Mouse (Mus musculus) thymus, postnatal 14 days (tissue): Measurements from ENCODE around the gene Mtf2.
"Not testable (repeated sequence)": the region's sequence is repeated elsewhere in the genome, so short reads cannot be mapped to it uniquely, and the experiment has no call there.

Experiments
- DNase-seq: peaks from one replicate; pipeline ENCODE4 v3.0.0; 2021

The Mtf2 gene

DNA sequence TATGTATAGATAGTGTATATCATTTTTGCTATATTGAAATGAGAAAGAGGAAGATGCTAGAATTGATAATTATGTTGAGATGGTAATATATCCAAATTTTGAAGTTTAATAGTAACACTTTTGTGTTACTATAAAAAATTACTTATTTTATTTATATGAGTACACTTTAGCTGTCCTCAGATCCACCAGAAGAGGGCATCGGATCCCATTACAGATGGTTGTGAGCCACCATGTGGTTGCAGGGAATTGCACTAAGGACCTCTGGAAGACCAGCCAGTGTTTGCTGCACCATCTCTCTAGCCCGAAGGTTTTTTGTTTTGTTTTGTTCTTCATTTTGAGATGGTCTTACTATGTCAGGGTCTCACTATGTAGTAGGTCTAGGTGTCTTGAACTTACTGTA lies 20.0 kb downstream of the Mtf2 start:
- peak; percentile 19 for DNase-seq

DNA sequence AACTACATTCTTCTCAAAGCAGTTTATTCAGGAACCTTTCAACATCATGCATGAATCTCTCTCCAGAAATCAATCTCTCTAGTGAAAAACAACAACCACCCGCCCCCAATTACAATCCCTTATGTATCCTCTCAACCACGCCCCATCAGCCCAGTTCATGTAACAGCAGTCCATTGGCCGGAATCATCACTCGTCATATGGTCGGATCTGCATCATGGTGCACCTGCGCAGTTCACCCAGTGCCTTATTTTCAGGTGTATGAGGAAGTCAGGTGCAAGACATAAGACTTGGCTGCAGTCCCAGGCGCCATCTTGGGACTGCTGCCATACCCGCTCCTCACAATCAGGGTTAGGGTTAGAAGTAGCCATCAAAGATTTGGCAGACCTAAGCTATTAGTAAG lies 27.3 kb downstream of the Mtf2 start:
- DNase-seq = not testable (repeated sequence)

DNA sequence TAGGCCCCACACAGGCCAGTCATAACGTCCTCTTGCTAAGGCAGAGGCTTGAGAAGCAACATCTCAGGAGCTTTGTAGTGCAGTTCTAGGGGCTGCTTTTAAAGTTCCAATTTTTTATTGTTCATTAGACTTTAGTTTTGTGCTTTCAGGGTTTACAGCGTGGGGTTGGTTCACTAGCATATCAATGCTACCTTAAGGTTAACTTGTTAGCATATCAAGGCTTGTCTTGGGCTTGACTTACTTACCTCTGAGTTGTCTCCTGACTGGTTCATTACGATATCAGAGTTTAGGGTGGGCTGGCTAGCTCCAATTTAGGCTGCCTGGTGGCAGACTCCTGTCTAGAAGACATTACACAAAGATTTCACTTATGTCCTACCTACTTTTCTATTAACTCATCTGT lies 32.2 kb downstream of the Mtf2 start:
- DNase-seq = no peak

DNA sequence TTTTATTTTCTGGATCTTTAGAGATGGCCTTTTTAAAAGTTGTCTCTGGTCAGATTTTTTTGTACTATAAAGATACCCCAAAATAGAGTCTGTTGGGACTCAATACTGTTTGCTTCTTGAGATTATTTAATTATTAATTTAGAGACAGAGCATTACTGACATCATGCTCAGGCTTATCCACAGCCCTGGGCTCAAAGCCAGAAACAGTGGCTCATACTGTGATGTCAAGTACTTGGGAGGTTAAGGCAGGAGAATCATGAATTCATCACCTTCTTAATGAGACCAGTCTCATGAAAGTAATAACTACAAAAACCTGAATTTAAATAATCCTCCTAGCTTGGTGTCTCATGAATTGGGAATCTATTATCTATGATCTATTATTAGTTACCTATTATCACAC lies 34.7 kb downstream of the Mtf2 start:
- DNase-seq = no peak

DNA sequence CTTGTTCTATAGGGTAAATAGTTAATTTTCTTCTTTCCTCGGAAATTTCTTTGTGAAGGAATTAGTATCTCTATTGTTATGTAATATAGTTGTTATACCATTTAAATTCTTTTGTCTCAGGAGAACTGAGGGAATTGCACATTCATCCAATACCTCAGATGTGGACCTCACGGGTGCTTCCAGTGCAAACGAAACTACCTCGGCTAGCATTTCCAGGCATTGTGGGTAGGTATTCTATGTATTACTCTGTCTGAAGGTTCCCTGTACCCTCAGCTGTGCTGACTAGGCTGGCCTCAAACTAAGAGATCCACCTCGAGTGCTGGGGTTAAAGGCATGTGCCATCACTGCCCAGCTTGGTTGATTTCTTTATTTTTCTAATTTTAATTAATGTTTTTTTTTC lies 38.8 kb downstream of the Mtf2 start:
- no peak for DNase-seq

DNA sequence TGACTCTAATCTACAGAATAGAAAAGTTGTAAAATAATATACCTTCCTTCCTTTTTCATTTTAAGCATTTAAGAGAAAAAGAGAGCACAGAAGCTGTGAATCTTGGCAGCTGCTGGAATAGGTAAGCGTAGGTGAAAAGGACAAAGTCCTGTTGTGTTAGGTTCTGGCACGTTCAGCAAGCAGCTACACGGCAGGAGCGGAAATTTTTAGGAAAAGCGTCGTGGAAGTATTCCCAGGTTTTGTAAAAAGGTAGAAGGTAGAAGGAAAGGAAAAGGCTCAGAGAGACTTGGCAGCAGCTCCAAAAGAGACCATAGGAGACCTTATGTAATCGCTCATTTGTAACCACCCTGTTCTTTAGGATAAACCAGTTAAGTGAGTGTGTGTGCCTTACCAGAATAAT lies 43.9 kb downstream of the Mtf2 start:
- DNase-seq = no peak

DNA sequence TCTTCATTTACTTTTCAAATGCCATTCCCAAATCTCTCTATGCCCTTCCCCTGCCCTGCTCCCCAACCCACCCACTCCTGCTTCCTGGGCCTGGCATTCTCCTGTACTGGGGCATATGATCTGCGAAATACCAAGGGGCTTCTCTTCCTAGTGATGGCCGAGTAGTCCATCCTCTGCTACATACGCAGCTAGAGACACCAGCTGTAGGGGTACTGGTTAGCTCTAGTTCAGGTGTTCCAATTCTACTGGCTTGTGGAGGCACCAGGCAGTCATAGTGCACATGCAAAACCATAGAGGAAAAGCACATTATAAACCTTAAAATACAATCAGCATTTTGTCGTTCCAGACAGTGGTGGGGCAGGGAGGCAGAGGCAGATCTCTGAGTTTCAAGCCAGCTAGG lies 52.2 kb downstream of the Mtf2 start:
- DNase-seq = no peak

DNA sequence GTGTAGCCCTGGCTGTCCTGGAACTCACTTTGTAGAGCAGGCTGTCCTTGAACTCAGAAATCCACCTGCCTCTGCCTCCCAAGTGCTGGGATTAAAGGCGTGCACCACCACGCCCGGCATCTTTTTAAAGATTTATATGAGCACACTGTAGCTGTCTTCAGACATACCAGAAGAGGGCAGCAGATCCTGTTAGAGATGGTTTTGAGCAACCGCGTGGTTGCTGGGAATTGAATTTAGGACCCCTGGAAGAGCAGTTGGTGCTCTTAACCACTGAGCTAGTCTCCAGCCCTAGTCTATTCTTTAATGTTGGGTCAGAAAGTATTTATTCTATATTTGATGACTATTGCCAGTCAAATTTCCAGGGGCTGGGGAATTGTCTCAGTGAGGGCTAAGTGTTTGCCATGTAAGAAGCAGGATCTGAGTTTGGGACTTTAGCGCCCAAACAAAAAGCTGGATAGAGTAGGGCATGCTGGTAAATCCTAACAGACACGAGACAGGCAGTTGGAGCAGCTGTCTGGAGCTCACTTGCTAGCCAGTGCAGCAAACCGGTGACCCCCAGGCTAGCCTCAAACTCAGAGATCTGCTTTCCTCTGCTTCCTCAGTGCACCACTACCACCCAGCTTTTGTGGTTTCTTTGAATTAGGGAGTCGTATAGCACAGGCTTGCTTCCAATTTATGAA lies 54.9 kb downstream of the Mtf2 start:
- DNase-seq = no peak

DNA sequence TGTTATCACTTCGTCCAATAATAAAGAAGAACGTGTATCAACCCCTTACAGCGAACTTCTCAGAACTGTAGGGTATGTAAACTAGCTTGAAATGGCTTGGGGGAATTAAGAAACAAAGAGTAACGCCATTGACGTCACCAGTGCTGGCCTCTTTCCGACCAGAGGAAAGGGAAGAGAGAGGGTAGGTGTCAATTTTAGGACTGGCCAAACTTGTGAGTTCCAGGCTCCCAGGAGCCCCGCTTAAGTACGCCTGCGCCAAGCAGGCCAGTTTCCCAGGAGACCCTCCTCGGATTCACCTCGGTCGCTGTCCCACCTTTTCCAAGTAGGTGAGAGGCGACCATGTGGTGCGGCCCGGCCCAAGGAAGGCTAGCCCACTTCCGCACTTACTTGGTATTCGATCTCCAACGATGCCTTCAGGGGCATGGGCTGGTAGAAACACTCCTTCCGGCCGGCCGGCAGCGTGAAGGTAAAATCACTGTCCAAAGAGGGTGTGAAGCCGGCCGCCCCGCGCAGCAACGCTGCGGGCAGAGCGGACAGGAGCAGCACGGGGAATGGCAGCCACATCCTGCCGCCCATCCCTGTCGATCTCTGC lies 66.5 kb downstream of the Mtf2 start:
- no peak for DNase-seq

DNA sequence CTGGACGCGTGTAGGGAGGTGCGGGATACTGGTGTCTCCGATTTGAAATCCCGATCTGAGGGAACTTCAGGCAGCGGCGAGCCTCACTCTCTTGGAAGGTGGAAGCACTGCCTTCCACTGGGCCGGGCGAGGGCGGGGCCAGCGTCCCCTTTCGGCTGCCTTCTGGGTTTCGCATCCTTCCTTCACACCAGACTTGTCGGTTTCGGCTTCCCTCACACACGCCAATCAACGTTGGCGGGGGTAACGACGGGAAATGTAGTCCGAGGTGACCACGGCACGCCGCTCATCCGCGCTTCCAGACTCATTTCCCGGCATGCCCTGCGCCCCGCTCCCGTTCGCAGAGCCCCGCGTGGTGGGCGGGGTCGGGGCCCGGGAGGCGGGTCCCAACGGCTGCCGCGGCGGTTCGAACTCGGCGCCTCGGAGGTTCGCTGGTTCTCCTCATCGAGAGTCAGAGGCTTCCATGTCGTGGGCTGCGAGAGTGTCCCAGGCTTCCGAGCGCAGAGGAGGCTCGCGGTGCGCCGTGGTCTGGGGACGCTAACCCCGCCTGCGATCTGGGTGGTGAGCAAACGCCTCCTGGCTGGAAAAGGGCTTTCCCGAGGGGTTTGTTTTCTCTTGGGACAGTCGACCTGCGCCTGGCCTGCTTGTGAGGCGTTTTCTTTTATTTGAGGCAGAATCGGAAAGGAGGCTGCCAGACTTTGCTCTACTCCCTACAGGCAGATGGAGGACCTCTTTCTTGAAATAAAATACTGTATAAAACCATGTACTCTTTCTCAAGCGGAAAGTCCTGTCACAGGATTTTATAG lies 67.2 kb downstream of the Mtf2 start, which contains the start of the genes Tmed5 and Ccdc18:
Gene Tmed5, minus strand, starts transcription at position 180 of the 803 bp plus-strand sequence.
Gene Ccdc18, plus strand, starts transcription at position 435 of the 803 bp plus-strand sequence.
- DNase-seq = peak; percentile 98

DNA sequence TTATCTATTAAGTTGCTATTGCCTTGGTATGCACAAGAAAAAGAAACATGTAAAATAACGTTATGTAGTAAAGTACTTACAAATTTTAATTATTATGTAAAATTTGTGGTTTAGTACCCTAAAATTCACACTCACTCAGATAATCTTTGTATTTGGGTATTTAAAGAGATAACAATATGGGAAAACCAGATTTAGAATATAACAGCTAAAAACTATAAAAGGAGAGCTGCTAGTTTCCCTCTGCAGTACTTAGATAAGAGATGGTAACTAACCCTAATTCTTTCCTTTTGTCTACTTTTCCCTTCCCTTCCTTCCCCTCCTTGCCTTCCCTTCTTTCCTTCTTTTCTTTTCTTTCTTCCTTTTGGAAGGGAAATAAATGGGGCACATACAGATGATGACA lies 87.1 kb downstream of the Mtf2 start:
- DNase-seq = no peak
